Mouse (Mus musculus) embryonic facial prominence, embryonic 15.5 days (tissue): Measurements from ENCODE around the gene Kcne2. TPM values are rescaled to one million over a fixed set of nuclear protein-coding genes. Genes with fewer than 3 reads are reported as not detected.

ENCODE experiments used
- ATAC-seq: fragments of 200-750 bp; cut with Nextera tagmentation; 2 replicates; pipeline ENCODE4 v1.8.0; 2017; ENCODE audit warnings: low read depth, moderate TSS enrichment; ENCODE audit not compliant: insufficient number of reproducible peaks, low FRiP score, low TSS enrichment
- H3K27ac ChIP-seq: fragments of 300-500 bp; sonication (generic); replicated peaks from 2 replicates; pipeline ENCODE4 v1.5.1; 2015; ENCODE audit warnings: mild to moderate bottlenecking, inconsistent platforms
- H3K27me3 ChIP-seq: fragments of 300-500 bp; sonication (generic); 2 replicates; pipeline ENCODE4 v1.6.1; 2015; ENCODE audit warnings: inconsistent platforms
- H3K36me3 ChIP-seq: fragments of 300-500 bp; sonication (generic); 2 replicates; pipeline ENCODE4 v1.6.1; 2015; ENCODE audit warnings: mild to moderate bottlenecking, inconsistent platforms
- H3K4me1 ChIP-seq: fragments of 300-500 bp; sonication (generic); 2 replicates; pipeline ENCODE4 v1.6.1; 2015; ENCODE audit warnings: inconsistent platforms
- H3K4me2 ChIP-seq: fragments of 300-500 bp; sonication (generic); replicated peaks from 2 replicates; pipeline ENCODE4 v1.6.1; 2015; ENCODE audit warnings: mild to moderate bottlenecking, inconsistent platforms
- H3K4me3 ChIP-seq: fragments of 300-500 bp; sonication (generic); replicated peaks from 2 replicates; pipeline ENCODE4 v1.5.1; 2015; ENCODE audit warnings: mild to moderate bottlenecking, inconsistent platforms
- H3K9ac ChIP-seq: fragments of 300-500 bp; sonication (generic); 2 replicates; pipeline ENCODE4 v1.6.1; 2015; ENCODE audit warnings: inconsistent platforms
- H3K9me3 ChIP-seq: fragments of 300-500 bp; sonication (generic); replicated peaks from 2 replicates; pipeline ENCODE4 v1.6.1; 2016; ENCODE audit warnings: inconsistent platforms
- WGBS: fragments of 180-500 bp; shearing (Covaris S2); methylation state at CpG from one replicate; pipeline ENCODE4 v1.1.7; 2015; 5-methylcytosine and 5-hydroxymethylcytosine counted together
- polyA plus RNA-seq: library from polyadenylated mRNA; unstranded; fragments of >200 nt; fragmentation: Nextera tagmentation; extraction: Ambion mirVana; gene quantifications from 2 replicates; pipeline ENCODE4 v1.2.1, GENCODE M21; 2015

The Kcne2 gene
- polyA plus RNA-seq, 1 experiment from 2014 or later: 0.23 TPM

GRCm38 (mm10) chr16:92286609-92287008, 5.6 kb upstream of the Kcne2 start:
- no peak overlapping the region for H3K4me2 ChIP-seq
- H3K4me1 ChIP-seq: peaks cover 4% of the 10 kb centered on the region; the same call in 1 of the 2 replicates
- WGBS: 9% methylated on average over 7 of the region's 7 CpGs
- H3K36me3 ChIP-seq: no peaks in the 10 kb centered on the region
- no peak overlapping the region for H3K9ac ChIP-seq
- no peak for ATAC-seq
- no peaks in the 10 kb centered on the region for H3K9me3 ChIP-seq
- H3K27me3 ChIP-seq: no peaks in the 10 kb centered on the region; the same call in 1 of the 2 replicates
- no peak overlapping the region for H3K4me3 ChIP-seq
- H3K27ac ChIP-seq: no peak overlapping the region

- no peaks in the 10 kb centered on the region for H3K9me3 ChIP-seq
Observed at GRCm38 (mm10) chr16:92288778-92289177, 3.4 kb upstream of the Kcne2 start.

GRCm38 (mm10) chr16:92290045-92290444, 2.1 kb upstream of the Kcne2 start:
- H3K9ac ChIP-seq: no peak overlapping the region
- H3K27ac ChIP-seq: no peak overlapping the region
- H3K4me2 ChIP-seq: no peak overlapping the region
- no peaks in the 10 kb centered on the region; the same call in 1 of the 2 replicates for H3K27me3 ChIP-seq
- no peak overlapping the region for H3K4me3 ChIP-seq
- no peaks in the 10 kb centered on the region for H3K36me3 ChIP-seq
- ATAC-seq: no peak
- H3K9me3 ChIP-seq: no peaks in the 10 kb centered on the region
- H3K4me1 ChIP-seq: 0 out of 2 replicates have a peak, but pooled peaks cover 2% of the 10 kb centered on the region

More at GRCm38 (mm10) chr16:92288778-92289177, 3.4 kb upstream of the Kcne2 start:
- no peak for ATAC-seq
- Histone ChIP-seq H3K36me3 (no peaks in the 10 kb centered on the region), H3K27ac (no peak overlapping the region), H3K4me1 (0 out of 2 replicates have a peak, but pooled peaks cover 4% of the 10 kb centered on the region), H3K27me3 (no peaks in the 10 kb centered on the region; the same call in 1 of the 2 replicates), H3K9ac (no peak overlapping the region), H3K4me2 (no peak overlapping the region), H3K4me3 (no peak overlapping the region)
- WGBS: 84% methylated on average over 9 of the region's 9 CpGs

- no peak overlapping the region for H3K27ac ChIP-seq
- H3K27me3 ChIP-seq: no peaks in the 10 kb centered on the region; the same call in 1 of the 2 replicates
- no peaks in the 10 kb centered on the region for H3K36me3 ChIP-seq
- 56% methylated on average over 12 of the region's 12 CpGs for WGBS
- no peak overlapping the region for H3K4me2 ChIP-seq
- no peak overlapping the region for H3K9ac ChIP-seq
- no peak overlapping the region for H3K4me3 ChIP-seq
- H3K9me3 ChIP-seq: no peaks in the 10 kb centered on the region
- no peaks in the 10 kb centered on the region for H3K4me1 ChIP-seq
- ATAC-seq: no peak
Observed at GRCm38 (mm10) chr16:92294267-92294970, 2.2 kb downstream of the Kcne2 start.

- no peaks in the 10 kb centered on the region; the same call in 1 of the 2 replicates for H3K27me3 ChIP-seq
- H3K9me3 ChIP-seq: no peaks in the 10 kb centered on the region
- no peak overlapping the region for H3K9ac ChIP-seq
- H3K36me3 ChIP-seq: no peaks in the 10 kb centered on the region
- no peak overlapping the region for H3K27ac ChIP-seq
- H3K4me1 ChIP-seq: no peaks in the 10 kb centered on the region
- 79% methylated on average over 2 of the region's 2 CpGs for WGBS
- no peak overlapping the region for H3K4me3 ChIP-seq
- no peak for ATAC-seq
- H3K4me2 ChIP-seq: no peak overlapping the region
Observed at GRCm38 (mm10) chr16:92295328-92295727, 3.1 kb downstream of the Kcne2 start.

- Histone ChIP-seq H3K27me3 (no peaks in the 10 kb centered on the region), H3K9ac (peak within 1 kb of the TSS; percentile 60), H3K4me3 (peak within 1 kb of the TSS; percentile 73), H3K9me3 (no peaks in the 10 kb centered on the region), H3K36me3 (peaks cover 7% of the 10 kb centered on the region; the same call in 1 of the 2 replicates), H3K27ac (peak within 1 kb of the TSS; percentile 70), H3K4me2 (peak within 1 kb of the TSS; percentile 74), H3K4me1 (peaks cover 20% of the 10 kb centered on the region)
- ATAC-seq: peak; percentile 90
- 9% methylated on average over 32 of the region's 32 CpGs for WGBS
Observed at GRCm38 (mm10) chr16:92300649-92301411, 8.6 kb downstream of the Kcne2 start, which contains the start of gene Smim11. Smim11 (plus strand) TSS chr16:92301286.

GRCm38 (mm10) chr16:92301412-92301806, 9.2 kb downstream of the Kcne2 start:
- peak overlapping the region; percentile 60 for H3K9ac ChIP-seq
- no peaks in the 10 kb centered on the region for H3K9me3 ChIP-seq
- peak overlapping the region; percentile 69 for H3K27ac ChIP-seq
- peak; percentile 44 for ATAC-seq
- peak overlapping the region; percentile 73 for H3K4me3 ChIP-seq
- H3K27me3 ChIP-seq: no peaks in the 10 kb centered on the region
- H3K4me2 ChIP-seq: peak overlapping the region; percentile 74
- H3K36me3 ChIP-seq: peaks cover 13% of the 10 kb centered on the region
- peaks cover 20% of the 10 kb centered on the region for H3K4me1 ChIP-seq
- WGBS: under 1% methylated on average over 12 of the region's 12 CpGs

GRCm38 (mm10) chr16:92301989-92302388, 9.8 kb downstream of the Kcne2 start:
- Histone ChIP-seq H3K27ac (peak overlapping the region; percentile 69), H3K9ac (peak overlapping the region; percentile 60), H3K27me3 (no peaks in the 10 kb centered on the region), H3K36me3 (peaks cover 18% of the 10 kb centered on the region), H3K9me3 (no peaks in the 10 kb centered on the region), H3K4me3 (peak overlapping the region; percentile 73), H3K4me1 (peaks cover 20% of the 10 kb centered on the region), H3K4me2 (peak overlapping the region; percentile 74)
- ATAC-seq: no peak
- 20% methylated on average over 5 of the region's 5 CpGs for WGBS

GRCm38 (mm10) chr16:92302506-92302905, 10.3 kb downstream of the Kcne2 start:
- ATAC-seq: no peak
- H3K27me3 ChIP-seq: no peaks in the 10 kb centered on the region
- H3K27ac ChIP-seq: peak overlapping the region; percentile 69; the same call in 1 of the 2 replicates
- peaks cover 22% of the 10 kb centered on the region for H3K36me3 ChIP-seq
- peaks cover 20% of the 10 kb centered on the region for H3K4me1 ChIP-seq
- no peaks in the 10 kb centered on the region for H3K9me3 ChIP-seq
- H3K9ac ChIP-seq: no peak overlapping the region
- peak overlapping the region; percentile 74 for H3K4me2 ChIP-seq
- 55% methylated on average over 5 of the region's 5 CpGs for WGBS
- H3K4me3 ChIP-seq: peak overlapping the region; percentile 73

- no peaks in the 10 kb centered on the region for H3K27me3 ChIP-seq
- H3K9me3 ChIP-seq: no peaks in the 10 kb centered on the region
- H3K4me2 ChIP-seq: no peak overlapping the region
- no peak overlapping the region for H3K9ac ChIP-seq
- WGBS: 91% methylated on average over 2 of the region's 2 CpGs
- peaks cover 19% of the 10 kb centered on the region for H3K4me1 ChIP-seq
- H3K27ac ChIP-seq: no peak overlapping the region
- no peak for ATAC-seq
- H3K4me3 ChIP-seq: no peak overlapping the region
- peaks cover 32% of the 10 kb centered on the region for H3K36me3 ChIP-seq
Observed at GRCm38 (mm10) chr16:92305519-92305918, 13.3 kb downstream of the Kcne2 start.

GRCm38 (mm10) chr16:92307947-92308346, 15.8 kb downstream of the Kcne2 start:
- Histone ChIP-seq H3K4me3 (no peak overlapping the region), H3K27me3 (no peaks in the 10 kb centered on the region), H3K36me3 (peaks cover 53% of the 10 kb centered on the region), H3K4me2 (no peak overlapping the region), H3K4me1 (peaks cover under 1% of the 10 kb centered on the region), H3K27ac (no peak overlapping the region), H3K9me3 (no peaks in the 10 kb centered on the region), H3K9ac (no peak overlapping the region)
- ATAC-seq: no peak
- 84% methylated on average over 3 of the region's 3 CpGs for WGBS
